9 mouse cellular contexts compared by ENCODE assay signal in genomic region chr16:18083231-18083951, GRCm38 (mm10). TPM values are rescaled to one million over a fixed set of nuclear protein-coding genes. Genes with fewer than 3 reads are reported as not detected.
DNase-seq lines count a peak whose midpoint lies in the region; ATAC-seq and TF ChIP-seq lines count a peak whose summit lies in the region.
"Had no signal": no experiment of that assay in that cellular context is flagged by ENCODE, and none has a peak within 500 bp of the region (broad histone marks: within the 10 kb centered on the region; RNA-seq: fewer than 3 reads in every experiment).

No protein-coding gene starts in this region.

- H3K27me3 ChIP-seq in heart, embryonic 12.5 days (replicated peaks), result peaks cover 8% of the 10 kb centered on the region
- no peaks in the 10 kb centered on the region for H3K27me3 ChIP-seq in intestine, embryonic 15.5 days (replicated peaks)

- no peak overlapping the region for H3K4me2 ChIP-seq in heart, embryonic 12.5 days
- no peak overlapping the region for H3K4me2 ChIP-seq in intestine, embryonic 15.5 days (replicated peaks)

- H3K4me3 ChIP-seq in heart, embryonic 12.5 days, result no peak overlapping the region
- no peak overlapping the region for H3K4me3 ChIP-seq in cortical plate, adult 2 months (ENCODE audit: insufficient read depth, low read length)
- no peak overlapping the region for H3K4me3 ChIP-seq in intestine, embryonic 15.5 days (replicated peaks)
- H3K4me3 ChIP-seq: myocyte had no signal

- no peak for TF ChIP-seq POLR2A in cortical plate, adult 2 months (IDR thresholded peaks at IDR 0.05; ENCODE audit: extremely low read depth, insufficient read depth, low read length)

- no peak overlapping the region for H3K27ac ChIP-seq in heart, embryonic 12.5 days (ENCODE audit: poor library complexity, severe bottlenecking)
- peak overlapping the region; percentile 14 for H3K27ac ChIP-seq in cortical plate, adult 2 months (ENCODE audit: insufficient read depth, low read length)
- H3K27ac ChIP-seq in intestine, embryonic 15.5 days, result 0 out of 2 replicates have a peak overlapping the region, but pooled peaks have one; percentile 17

- no peak overlapping the region for H3K9ac ChIP-seq in heart, embryonic 12.5 days
- H3K9ac ChIP-seq in intestine, embryonic 15.5 days, result no peak overlapping the region

- 86% methylated on average over 18 of the region's 18 CpGs for WGBS in heart, embryonic 12.5 days
- WGBS in intestine, embryonic 15.5 days, result 85% methylated on average over 18 of the region's 18 CpGs

- TF ChIP-seq CTCF in cortical plate, adult 2 months (IDR thresholded peaks at IDR 0.05; ENCODE audit: extremely low read depth, insufficient read depth, low read length), result no peak

- peak; percentile 99 for DNase-seq in heart, adult 11 months
- DNase-seq in NIH3T3 (ENCODE audit: low read depth), result peak; percentile 58
- peak; percentile 30 to 36 for DNase-seq in left cerebral cortex, adult 18-20 months (ENCODE audit: low spot score in 2 of 2)
- DNase-seq in testis, postnatal 10 days (ENCODE audit: low spot score), result peak; percentile 59
- no peak for DNase-seq in T-cell, adult 2 months (ENCODE audit: low spot score)

- no peaks in the 10 kb centered on the region for H3K9me3 ChIP-seq in heart, embryonic 12.5 days (replicated peaks)
- H3K9me3 ChIP-seq in intestine, embryonic 15.5 days, result no peaks in the 10 kb centered on the region

- ATAC-seq in heart, embryonic 12.5 days (ENCODE audit: insufficient number of reproducible peaks, low FRiP score), result no peak
- peak; percentile 44 for ATAC-seq in intestine, embryonic 15.5 days

- H3K4me1 ChIP-seq in heart, embryonic 12.5 days (replicated peaks), result peaks cover 14% of the 10 kb centered on the region
- H3K4me1 ChIP-seq in cortical plate, adult 2 months (ENCODE audit: control insufficient read depth, insufficient read depth, low read length), result no peaks in the 10 kb centered on the region
- peaks cover 17% of the 10 kb centered on the region for H3K4me1 ChIP-seq in intestine, embryonic 15.5 days (replicated peaks)

- no peaks in the 10 kb centered on the region for H3K36me3 ChIP-seq in heart, embryonic 12.5 days
- no peaks in the 10 kb centered on the region for H3K36me3 ChIP-seq in intestine, embryonic 15.5 days

RNA-seq across cellular contexts. Expression of gene Prodh, which starts 6.6 kb away (rescaled TPM):
- 7.8 and 8.7 TPM in 2 replicates for polyA plus RNA-seq in heart, embryonic 12.5 days (2016; fragmentation: Nextera tagmentation; extraction: Ambion mirVana)
- 72.7 and 86.0 TPM in 2 replicates for polyA plus RNA-seq in cortical plate, adult 2 months (2012; rRNA removed)
- polyA plus RNA-seq in intestine, embryonic 15.5 days (2015; fragmentation: Nextera tagmentation; extraction: Ambion mirVana), result 15.0 and 19.9 TPM in 2 replicates
- 10 to 100 TPM; 30.6 to 37.2 TPM for total RNA-seq in left cerebral cortex, adult 18-20 months (2021)

RNA-seq across cellular contexts. Expression of gene Dgcr6, which starts 30.7 kb away (rescaled TPM):
- 56.7 and 59.2 TPM in 2 replicates for polyA plus RNA-seq in heart, embryonic 12.5 days (2016; fragmentation: Nextera tagmentation; extraction: Ambion mirVana)
- 113 and 120 TPM in 2 replicates for polyA plus RNA-seq in cortical plate, adult 2 months (2012; rRNA removed)
- 71.2 and 75.7 TPM in 2 replicates for polyA plus RNA-seq in intestine, embryonic 15.5 days (2015; fragmentation: Nextera tagmentation; extraction: Ambion mirVana)
- total RNA-seq in left cerebral cortex, adult 18-20 months (2021), result 10 to 100 TPM; 90.4 to 92.7 TPM

RNA-seq across cellular contexts. Expression of gene Rtn4r, which starts 44.1 kb away (rescaled TPM):
- polyA plus RNA-seq in heart, embryonic 12.5 days (2016; fragmentation: Nextera tagmentation; extraction: Ambion mirVana), result 0.40 and 0.44 TPM in 2 replicates
- 225 and 233 TPM in 2 replicates for polyA plus RNA-seq in cortical plate, adult 2 months (2012; rRNA removed)
- polyA plus RNA-seq in intestine, embryonic 15.5 days (2015; fragmentation: Nextera tagmentation; extraction: Ambion mirVana), result 4.1 and 4.7 TPM in 2 replicates
- total RNA-seq in left cerebral cortex, adult 18-20 months (2021), result 100 to 1,000 TPM; 128 to 135 TPM

Comparison
In these comparisons a context has a peak if more than half of its experiments do, and no peak if none do; other contexts are left out.
1. RNA of gene Rtn4r, which starts 44.1 kb away (polyA plus RNA-seq): 225 to 233 TPM in cortical plate, adult 2 months; 4.1 to 4.7 TPM in intestine, embryonic 15.5 days and 0.40 to 0.44 TPM in heart, embryonic 12.5 days; every median in the first group is over 10 times any median in the second.